Mouse (Mus musculus) kidney, adult 18-20 months (tissue): ENCODE data around the gene Dock1.

Experiments used
- DNase-seq: peaks from one replicate; pipeline ENCODE4 v3.0.0; 2021

Gene Dock1

GRCm38 (mm10) chr7:134670312-134671002, at the start of gene Dock1:
TSS of gene Dock1 (plus strand) at chr7:134670654.
- peak; percentile 85 for DNase-seq

GRCm38 (mm10) chr7:134627906-134628305, 42.5 kb upstream of the Dock1 start:
- DNase-seq, result no peak

DNA sequence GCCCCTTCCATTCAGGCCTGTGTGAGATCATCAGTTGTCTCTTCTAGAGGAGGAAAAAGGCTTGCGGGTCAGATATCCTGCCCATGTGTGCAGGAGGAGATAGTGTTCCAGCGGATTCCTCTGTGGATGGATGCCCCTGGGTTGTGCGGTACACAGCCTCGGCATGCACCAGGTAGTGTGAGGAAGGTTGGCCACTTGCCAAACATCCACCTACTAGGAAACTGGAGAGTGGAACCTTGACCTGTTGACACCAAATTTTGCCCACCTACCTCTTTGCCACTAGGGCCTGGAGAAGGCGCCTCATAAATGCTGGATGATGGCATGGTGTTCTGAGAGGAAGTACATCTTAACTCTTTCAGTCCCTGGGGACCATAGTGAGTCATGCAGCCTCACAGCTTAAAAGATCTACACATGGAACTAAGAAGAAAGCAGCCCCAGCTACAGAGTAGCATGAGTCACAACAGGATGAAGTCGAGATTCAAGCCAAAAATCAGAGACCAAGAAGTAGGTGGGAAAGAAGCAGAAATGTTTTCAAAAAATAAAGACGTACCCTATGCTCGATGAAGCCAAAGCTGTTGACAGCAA, 20.1 kb upstream of the Dock1 start:
- DNase-seq, result no peak

GRCm38 (mm10) chr7:134651071-134651470, 19.4 kb upstream of the Dock1 start:
- DNase-seq, result no peak

DNA sequence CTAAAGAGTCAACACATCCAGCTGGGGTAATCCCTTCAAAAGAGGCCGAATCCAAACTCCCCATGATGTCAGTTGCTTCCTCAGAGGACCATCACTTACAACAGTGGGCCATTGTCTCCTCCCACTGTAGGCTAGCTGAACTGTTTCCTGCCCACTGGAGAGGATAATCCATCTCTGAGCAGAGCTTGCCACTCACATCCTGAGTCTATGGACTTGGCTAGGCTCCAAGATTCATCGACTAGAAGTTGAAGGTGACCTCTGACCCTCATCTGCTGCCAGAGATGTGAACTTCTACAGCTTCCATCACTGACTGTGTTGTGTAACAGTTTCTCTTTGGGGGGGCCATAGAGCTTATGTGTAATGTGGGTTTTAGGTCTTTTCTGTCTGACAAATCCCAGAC, 7.2 kb upstream of the Dock1 start:
- DNase-seq, result no peak

GRCm38 (mm10) chr7:134665642-134666282, 4.7 kb upstream of the Dock1 start:
- no peak for DNase-seq

DNA sequence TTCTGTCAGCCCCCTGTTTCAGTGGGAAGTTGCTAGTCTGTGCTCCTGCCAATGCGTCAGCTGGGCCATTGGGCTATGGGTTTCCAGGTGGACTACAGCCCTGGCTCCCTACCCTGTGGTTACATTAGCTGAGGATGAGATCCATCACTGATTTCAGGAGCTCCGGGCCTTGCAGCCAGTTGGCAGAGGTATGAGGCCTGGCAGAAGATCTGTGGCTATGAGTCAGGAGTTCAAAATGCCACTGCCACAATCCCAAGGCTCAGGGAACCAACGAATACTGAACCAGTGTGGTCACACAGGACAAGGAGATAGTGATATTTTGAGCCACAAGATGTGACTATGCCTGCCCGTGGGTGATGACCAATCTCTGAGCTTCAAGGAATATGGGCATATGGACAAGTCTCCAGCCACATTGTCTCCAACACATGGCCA, 3.2 kb upstream of the Dock1 start:
- DNase-seq, result no peak

GRCm38 (mm10) chr7:134669474-134670311, 761 bp upstream of the Dock1 start:
- no peak for DNase-seq

DNA sequence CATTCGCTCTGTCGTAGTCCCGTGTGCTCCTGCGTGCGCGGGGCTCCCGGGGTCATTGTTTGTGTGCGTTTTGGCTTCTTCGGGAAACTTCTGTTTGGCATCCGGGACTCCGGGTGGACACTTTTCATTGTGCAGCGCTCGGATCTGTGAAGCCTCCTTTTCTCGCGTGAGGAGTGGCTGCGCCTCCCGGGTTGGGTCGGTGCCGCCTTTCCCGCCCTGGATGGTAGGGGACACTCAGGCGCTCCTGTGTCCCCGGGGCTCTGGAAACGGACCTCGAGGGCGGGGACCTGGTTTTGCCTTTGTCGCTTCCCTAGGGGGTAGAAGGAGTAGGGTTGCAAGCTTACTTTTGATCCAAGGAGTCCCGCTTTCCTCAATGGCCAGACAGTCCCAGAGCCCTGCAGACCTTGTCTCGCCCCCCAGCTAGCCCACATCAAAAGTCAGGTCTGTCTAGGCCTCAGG, 578 bp downstream of the Dock1 start:
- no peak for DNase-seq

DNA sequence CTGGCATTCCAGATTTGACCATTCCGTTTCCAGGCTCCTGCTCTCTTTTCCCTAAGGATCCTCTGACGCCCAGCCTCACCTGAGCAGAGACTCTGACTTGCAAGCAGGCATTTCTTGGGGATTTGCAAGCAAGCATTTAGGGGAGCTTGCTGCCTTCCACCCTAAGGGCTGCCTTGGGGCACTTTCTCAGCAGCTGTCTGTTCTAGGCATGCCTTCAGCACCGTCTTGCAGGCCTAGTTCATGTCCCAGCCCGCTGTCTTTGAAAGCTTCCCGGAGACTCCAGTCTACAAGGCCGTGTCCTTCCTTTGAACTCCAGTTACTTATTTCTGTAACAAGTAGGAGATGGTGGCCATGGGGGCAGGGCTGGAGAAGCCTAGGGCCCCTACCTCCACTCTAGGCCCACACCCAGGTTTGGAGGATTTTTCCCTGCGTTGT, 1.0 kb downstream of the Dock1 start:
- DNase-seq, result peak; percentile 55

DNA sequence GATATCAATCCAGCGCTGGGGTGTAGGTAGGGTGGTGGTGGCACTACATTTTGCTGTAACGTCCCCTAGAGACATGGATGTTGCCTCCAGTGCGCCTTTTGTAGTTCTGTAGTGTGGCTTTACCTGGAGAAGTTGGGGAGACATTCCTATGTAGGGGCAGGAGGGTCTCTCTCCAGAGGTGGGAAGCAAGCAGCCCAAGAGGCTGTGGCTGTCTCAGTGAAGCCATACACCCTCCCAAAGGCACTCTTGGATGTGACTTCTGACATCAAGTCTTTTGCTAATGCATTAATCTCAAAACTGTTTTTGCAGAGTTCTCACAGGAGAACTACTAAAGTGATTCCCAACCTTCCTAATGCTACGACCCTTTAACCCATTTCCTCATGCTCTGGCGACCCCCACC, 2.7 kb downstream of the Dock1 start:
- no peak for DNase-seq

DNA sequence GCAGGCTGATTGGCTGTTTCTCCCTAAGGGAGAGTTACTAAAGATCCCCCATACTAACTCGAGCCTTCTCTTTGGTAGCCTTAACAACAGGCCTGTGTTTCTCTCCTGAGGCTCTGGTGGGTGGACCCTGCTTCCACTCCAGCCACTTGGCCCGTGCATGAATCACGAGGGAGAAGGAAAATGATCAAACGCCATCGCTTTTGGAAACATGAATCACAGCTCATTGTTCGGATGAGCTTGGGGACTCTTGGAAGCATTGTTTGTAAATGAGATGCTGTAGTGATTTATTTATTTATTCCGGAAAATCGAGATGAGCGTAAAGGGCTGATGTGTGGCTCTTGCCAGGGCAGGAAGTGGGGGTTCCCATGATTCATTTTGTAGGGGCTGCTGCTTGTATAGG, 3.5 kb downstream of the Dock1 start:
- peak; percentile 35 for DNase-seq

- DNase-seq, result no peak
These were observed 7.4 kb downstream of the Dock1 start for GRCm38 (mm10) chr7:134677852-134678251.

DNA sequence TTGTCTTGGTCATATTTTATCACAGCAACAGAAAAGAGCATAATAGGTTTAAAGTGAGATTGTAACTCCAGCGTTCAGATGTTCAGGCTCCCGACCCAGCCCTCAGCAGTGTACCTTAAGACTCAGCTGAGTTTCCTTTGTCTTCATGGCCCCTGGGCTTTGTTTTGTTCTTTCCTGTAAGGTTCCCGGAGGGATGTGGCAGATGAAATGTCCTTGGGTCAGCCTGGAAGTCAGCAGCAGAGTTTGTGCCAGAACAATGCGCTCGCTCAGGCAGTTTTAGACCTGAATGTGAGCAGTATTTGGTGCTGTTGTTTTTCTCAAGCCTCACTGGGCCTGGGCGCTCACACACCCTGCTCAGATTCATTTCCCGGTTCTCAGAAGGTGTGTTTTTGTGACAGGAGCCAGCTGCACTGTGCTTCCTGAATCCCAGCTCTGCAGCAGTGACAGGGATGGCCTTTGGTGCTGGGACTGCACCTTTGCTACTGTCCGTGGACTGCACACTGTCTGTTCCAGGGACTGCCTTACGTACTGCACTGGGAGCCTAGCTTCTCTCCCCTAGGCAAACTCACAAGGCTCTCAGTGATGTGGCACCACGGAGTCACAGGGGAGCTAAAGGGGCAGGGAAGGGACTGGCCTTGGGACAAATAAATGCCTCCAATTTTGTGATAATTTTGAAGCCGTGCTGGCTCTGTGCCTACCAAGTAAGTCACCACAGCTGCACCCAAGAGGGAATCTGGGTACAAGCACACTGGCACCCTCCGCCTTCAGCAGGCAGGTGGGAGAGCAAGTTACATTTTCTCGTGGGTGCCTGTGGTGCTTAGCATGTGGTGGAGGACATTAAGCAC, 9.1 kb downstream of the Dock1 start:
- DNase-seq, result peak; percentile 36

DNA sequence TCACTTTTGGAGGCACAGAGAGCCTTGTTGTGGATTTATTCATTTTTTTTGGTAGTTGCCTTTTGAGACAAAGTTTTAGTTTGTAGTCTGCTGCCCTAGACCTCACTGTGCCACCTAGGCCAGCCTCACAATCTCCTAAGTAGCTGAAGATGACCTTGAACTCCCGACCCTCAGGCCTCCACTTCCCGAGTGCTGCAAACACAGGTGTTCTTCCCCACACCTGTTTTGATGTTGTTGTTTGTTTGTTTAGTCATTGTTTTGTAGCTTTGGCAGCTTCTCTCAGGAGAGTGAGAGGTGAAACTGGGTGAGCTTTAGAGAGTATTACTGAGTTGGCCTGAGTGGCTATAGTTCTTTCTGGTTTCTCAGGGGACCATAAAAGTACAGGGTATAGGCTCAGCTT, 9.7 kb downstream of the Dock1 start:
- no peak for DNase-seq

DNA sequence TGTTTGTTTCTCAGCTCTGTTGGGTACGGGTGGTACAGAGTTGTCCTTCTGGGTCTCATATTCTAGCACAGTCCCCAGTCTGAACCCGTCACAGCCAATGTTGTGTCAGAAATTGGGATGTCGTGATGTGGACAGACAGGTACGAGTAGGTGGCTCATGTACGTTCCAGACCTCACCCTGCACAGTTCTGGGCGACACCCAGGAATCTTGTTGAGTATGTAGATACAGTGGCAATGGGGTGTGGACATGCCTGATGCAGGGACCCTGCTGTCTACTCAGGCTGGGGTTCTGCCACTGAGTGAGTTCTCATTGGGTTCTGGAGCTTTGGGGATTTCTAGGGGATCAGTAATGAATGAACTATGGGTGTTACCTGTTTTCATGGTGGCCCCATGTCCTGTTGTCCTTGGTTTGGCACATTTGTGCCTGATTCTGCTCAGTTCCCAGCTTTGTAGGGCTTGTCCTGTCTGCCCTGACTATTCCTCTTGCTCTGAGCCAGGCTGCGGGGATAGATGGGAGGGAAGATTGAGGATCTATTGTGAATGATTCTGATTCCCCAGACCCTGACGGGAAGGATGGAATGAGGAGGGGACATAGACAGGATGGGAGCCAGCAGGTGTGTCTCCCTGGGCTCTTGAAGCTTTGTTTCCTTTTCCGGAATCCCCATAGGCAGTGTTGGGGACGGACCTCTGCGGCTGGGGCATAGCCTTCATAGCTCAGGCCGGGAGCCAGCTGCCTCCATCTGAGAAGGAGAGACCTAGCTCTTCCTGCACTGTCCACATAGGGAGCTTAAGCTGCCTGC, 11.5 kb downstream of the Dock1 start:
- DNase-seq, result no peak

DNA sequence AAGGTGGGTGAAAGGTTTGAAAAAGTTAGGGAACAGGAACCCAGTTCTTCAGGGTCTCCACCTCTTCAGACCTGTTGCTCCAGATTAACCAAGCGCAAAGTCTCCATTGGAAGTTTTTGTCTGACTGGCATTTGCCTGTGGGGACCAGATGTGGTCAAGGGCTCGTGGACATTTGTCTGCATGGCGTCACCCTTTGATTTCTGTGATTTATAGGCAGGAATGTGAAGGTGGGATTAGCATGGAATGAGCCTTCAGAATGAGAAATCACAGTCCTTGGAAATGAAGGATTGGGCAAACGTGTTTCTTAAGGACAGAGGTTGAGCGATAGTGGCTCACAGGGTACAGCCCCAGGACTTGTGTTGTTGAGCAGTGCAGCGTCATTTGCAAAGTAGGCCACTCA, 17.9 kb downstream of the Dock1 start:
- DNase-seq, result no peak

- no peak for DNase-seq
These were observed 19.7 kb downstream of the Dock1 start for GRCm38 (mm10) chr7:134690118-134690517.

GRCm38 (mm10) chr7:134690806-134691205, 20.4 kb downstream of the Dock1 start:
- no peak for DNase-seq

GRCm38 (mm10) chr7:134693325-134693724, 22.9 kb downstream of the Dock1 start:
- DNase-seq, result no peak

- no peak for DNase-seq
These were observed 25.0 kb downstream of the Dock1 start for GRCm38 (mm10) chr7:134695431-134695830.
